Mouse (Mus musculus) hindbrain, postnatal 0 days (tissue): ENCODE data around the gene Ano6. TPM values are rescaled to one million over a fixed set of nuclear protein-coding genes. Genes with fewer than 3 reads are reported as not detected.

Experiments
- ATAC-seq: fragments of 200-750 bp; cut with Nextera tagmentation; 2 replicates; pipeline ENCODE4 v1.8.0; 2017; ENCODE audit warnings: mild to moderate bottlenecking, moderate TSS enrichment, moderate library complexity
- DNase-seq: peaks from one replicate; pipeline ENCODE4 v3.0.0-alpha.2; 2015; ENCODE audit warnings: low spot score
- H3K27ac ChIP-seq: fragments of 300-500 bp; sonication (generic); 2 replicates; pipeline ENCODE4 v1.5.1; 2014; ENCODE audit warnings: mild to moderate bottlenecking
- H3K27me3 ChIP-seq: fragments of 300-500 bp; sonication (generic); 2 replicates; pipeline ENCODE4 v1.6.1; 2014; ENCODE audit warnings: low read length, mixed read lengths; ENCODE audit not compliant: insufficient read depth
- H3K36me3 ChIP-seq: fragments of 300-500 bp; sonication (generic); 2 replicates; pipeline ENCODE4 v1.6.1; 2014; ENCODE audit warnings: low read length, mixed read lengths; ENCODE audit not compliant: insufficient read depth
- H3K4me1 ChIP-seq: fragments of 300-500 bp; sonication (generic); 2 replicates; pipeline ENCODE4 v1.6.1; 2014; ENCODE audit warnings: antibody characterized with exemption, low read length, mixed read lengths; ENCODE audit not compliant: insufficient read depth
- H3K4me2 ChIP-seq: fragments of 300-500 bp; sonication (generic); 2 replicates; pipeline ENCODE4 v1.6.1; 2014; ENCODE audit warnings: low read depth, mild to moderate bottlenecking, low read length, moderate library complexity, mixed read lengths
- H3K4me3 ChIP-seq: fragments of 300-500 bp; sonication (generic); 2 replicates; pipeline ENCODE4 v1.5.1; 2014; ENCODE audit warnings: low read length
- H3K9ac ChIP-seq: fragments of 300-500 bp; sonication (generic); replicated peaks from 2 replicates; pipeline ENCODE4 v1.6.1; 2014; ENCODE audit warnings: mild to moderate bottlenecking, low read length, moderate library complexity, mixed read lengths
- H3K9me3 ChIP-seq: fragments of 300-500 bp; sonication (generic); 2 replicates; pipeline ENCODE4 v1.6.1; 2016; ENCODE audit warnings: low read length, mixed read lengths
- CTCF ChIP-seq: IDR thresholded peaks from 2 replicates; pipeline ENCODE4 v1.5.1; 2016; ENCODE audit warnings: antibody characterized with exemption, control low read depth, low read depth
- WGBS: fragments of 180-500 bp; shearing (Covaris S2); extraction: QIAGEN DNeasy Blood & Tissue Kit; methylation state at CpG from one replicate; pipeline ENCODE4 v1.1.7; 2014; 5-methylcytosine and 5-hydroxymethylcytosine counted together
- polyA plus RNA-seq: library from polyadenylated mRNA; unstranded; fragments of >200 nt; fragmentation: Nextera tagmentation; extraction: Ambion mirVana; gene quantifications from 2 replicates; pipeline ENCODE4 v1.2.1, GENCODE M21; 2015
- total RNA-seq: library from RNA; depleted of rRNA; stranded (reverse); fragments of >200 nt; gene quantifications from 2 replicates; pipeline ENCODE4 v1.2.3, GENCODE M21; 2014

The Ano6 gene
- total and polyA plus RNA-seq, 2 experiments from 2014 or later = 19.2 to 34.3 TPM

GRCm38 (mm10) chr15:95943470-95943869 is 152.8 kb downstream of the Ano6 start:
- no peak overlapping the region for H3K4me2 ChIP-seq
- peaks cover 4% of the 10 kb centered on the region; the same call in 1 of the 2 replicates for H3K4me1 ChIP-seq
- no peaks in the 10 kb centered on the region for H3K9me3 ChIP-seq
- TF ChIP-seq CTCF = peak; percentile 53; the same call in 1 of the 2 replicates
- WGBS = 60% methylated on average over 4 of the region's 4 CpGs
- DNase-seq (no peak), ATAC-seq (no peak)
- no peaks in the 10 kb centered on the region; the same call in 1 of the 2 replicates for H3K36me3 ChIP-seq
- H3K27ac ChIP-seq = no peak overlapping the region
- no peaks in the 10 kb centered on the region for H3K27me3 ChIP-seq
- no peak overlapping the region for H3K4me3 ChIP-seq
- H3K9ac ChIP-seq = no peak overlapping the region

GRCm38 (mm10) chr15:95944299-95944698 is 153.7 kb downstream of the Ano6 start:
- Histone ChIP-seq H3K4me3 (no peak overlapping the region), H3K4me2 (no peak overlapping the region), H3K36me3 (no peaks in the 10 kb centered on the region; the same call in 1 of the 2 replicates), H3K27me3 (no peaks in the 10 kb centered on the region), H3K27ac (no peak overlapping the region), H3K4me1 (peaks cover 4% of the 10 kb centered on the region; the same call in 1 of the 2 replicates), H3K9me3 (no peaks in the 10 kb centered on the region), H3K9ac (no peak overlapping the region)
- WGBS = 77% methylated on average over 6 of the region's 6 CpGs
- no peak for TF ChIP-seq CTCF
- ATAC-seq (no peak), DNase-seq (no peak)

DNA sequence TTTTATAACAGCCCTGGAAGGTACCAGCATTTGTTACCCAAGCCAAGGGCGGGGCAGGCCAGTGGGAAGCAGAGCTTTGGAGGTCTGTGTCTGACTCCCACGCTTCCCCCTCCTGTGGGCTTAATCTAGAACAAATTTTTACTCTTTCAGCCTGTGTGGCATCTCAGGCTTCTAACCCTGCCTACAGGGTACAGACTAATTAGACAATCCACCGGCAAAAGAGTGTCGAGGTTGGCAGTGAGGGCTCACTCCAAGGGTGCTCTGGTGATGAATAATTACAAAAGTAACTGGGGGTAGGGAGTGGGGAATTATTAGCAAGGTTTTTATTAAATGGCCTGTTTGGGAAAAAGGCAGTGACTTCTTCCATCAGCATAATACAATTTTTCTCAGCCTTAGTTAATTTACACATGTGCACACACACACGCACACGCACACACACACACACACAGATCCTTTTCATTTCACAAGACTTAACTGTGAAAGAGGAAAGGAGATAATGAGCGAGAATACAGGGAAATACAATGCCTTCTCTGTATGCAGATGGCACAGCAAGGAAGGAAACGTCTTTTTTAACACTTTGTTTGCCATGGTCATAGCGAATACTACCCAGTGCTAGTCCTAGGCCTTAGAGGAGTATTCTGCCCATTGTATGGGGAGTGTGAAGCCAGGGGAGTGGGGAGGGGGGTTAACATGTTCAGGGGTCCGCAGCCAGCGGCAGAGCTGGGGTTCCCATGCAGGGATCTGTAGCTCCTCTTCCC is 155.5 kb downstream of the Ano6 start:
- Histone ChIP-seq H3K27ac (no peak overlapping the region), H3K27me3 (no peaks in the 10 kb centered on the region), H3K4me3 (no peak overlapping the region), H3K36me3 (no peaks in the 10 kb centered on the region; the same call in 1 of the 2 replicates), H3K4me2 (no peak overlapping the region), H3K9ac (no peak overlapping the region), H3K4me1 (peaks cover 4% of the 10 kb centered on the region; the same call in 1 of the 2 replicates), H3K9me3 (no peaks in the 10 kb centered on the region)
- TF ChIP-seq CTCF = no peak
- WGBS = 43% methylated on average over 11 of the region's 11 CpGs
- ATAC-seq (0 out of 2 replicates have a peak, but pooled peaks have one; percentile 61), DNase-seq (no peak)

DNA sequence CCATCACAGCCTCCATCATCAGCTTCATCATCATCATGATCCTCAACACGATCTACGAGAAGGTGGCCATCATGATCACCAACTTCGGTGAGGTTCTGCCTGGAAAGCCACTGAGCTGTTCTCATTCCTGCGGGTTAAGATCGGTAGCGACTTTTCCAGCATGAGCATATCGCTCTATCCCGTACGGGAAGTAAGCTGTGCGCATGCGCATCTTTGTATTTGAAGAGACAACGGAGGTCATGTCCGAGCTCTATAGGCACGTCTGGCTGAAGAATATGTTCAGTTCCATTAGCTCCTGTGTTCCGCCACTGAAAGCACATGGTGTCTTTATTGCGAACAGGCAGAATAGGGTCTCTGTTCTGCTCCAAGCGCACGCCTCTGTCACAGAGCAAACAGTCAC is 157.8 kb downstream of the Ano6 start:
- Histone ChIP-seq H3K27me3 (no peaks in the 10 kb centered on the region), H3K4me2 (no peak overlapping the region), H3K36me3 (no peaks in the 10 kb centered on the region; the same call in 1 of the 2 replicates), H3K27ac (no peak overlapping the region), H3K4me3 (no peak overlapping the region), H3K4me1 (peaks cover 4% of the 10 kb centered on the region; the same call in 1 of the 2 replicates), H3K9me3 (no peaks in the 10 kb centered on the region), H3K9ac (no peak overlapping the region)
- TF ChIP-seq CTCF = no peak
- ATAC-seq (no peak), DNase-seq (no peak)
- 92% methylated on average over 18 of the region's 18 CpGs for WGBS

GRCm38 (mm10) chr15:95949336-95949735 is 158.7 kb downstream of the Ano6 start:
- H3K27me3 ChIP-seq = no peaks in the 10 kb centered on the region
- H3K4me2 ChIP-seq = no peak overlapping the region
- H3K4me1 ChIP-seq = peaks cover 4% of the 10 kb centered on the region; the same call in 1 of the 2 replicates
- H3K4me3 ChIP-seq = no peak overlapping the region
- no peak overlapping the region for H3K27ac ChIP-seq
- WGBS = 85% methylated on average over 13 of the region's 13 CpGs
- H3K9me3 ChIP-seq = no peaks in the 10 kb centered on the region
- no peak for DNase-seq
- ATAC-seq = no peak
- H3K9ac ChIP-seq = no peak overlapping the region
- no peaks in the 10 kb centered on the region; the same call in 1 of the 2 replicates for H3K36me3 ChIP-seq
- TF ChIP-seq CTCF = no peak

DNA sequence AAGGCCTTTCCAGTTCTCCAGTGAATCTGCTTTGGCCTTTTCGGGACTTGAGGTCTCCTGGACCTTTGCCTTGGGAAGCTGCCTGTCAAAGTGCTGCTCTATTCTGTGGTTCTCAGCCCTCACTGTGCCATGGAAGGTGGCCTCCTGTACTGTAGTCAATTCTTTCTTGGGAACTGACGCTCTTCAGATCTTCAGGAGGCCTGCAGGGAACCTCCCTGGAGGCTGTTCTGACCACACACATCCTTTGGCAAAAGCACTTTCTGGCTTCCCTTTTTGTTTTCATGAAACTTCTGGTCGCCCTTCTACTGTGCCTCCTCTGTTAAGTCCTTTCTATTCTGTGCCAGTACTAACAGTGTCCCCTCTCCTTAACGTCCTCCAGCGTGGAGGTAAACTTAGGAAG is 160.9 kb downstream of the Ano6 start:
- peak overlapping the region; percentile 20; the same call in 1 of the 2 replicates for H3K27ac ChIP-seq
- no peaks in the 10 kb centered on the region for H3K9me3 ChIP-seq
- DNase-seq = no peak
- ATAC-seq = peak; percentile 21; the same call in 1 of the 2 replicates
- H3K4me2 ChIP-seq = no peak overlapping the region
- H3K9ac ChIP-seq = no peak overlapping the region
- WGBS = 27% methylated on average over 5 of the region's 5 CpGs
- no peaks in the 10 kb centered on the region for H3K27me3 ChIP-seq
- no peaks in the 10 kb centered on the region; the same call in none of the 2 replicates for H3K36me3 ChIP-seq
- H3K4me1 ChIP-seq = no peaks in the 10 kb centered on the region; the same call in 1 of the 2 replicates
- TF ChIP-seq CTCF = no peak
- no peak overlapping the region for H3K4me3 ChIP-seq

- H3K9me3 ChIP-seq = no peaks in the 10 kb centered on the region
- 95% methylated on average over 3 of the region's 3 CpGs for WGBS
- no peak overlapping the region for H3K9ac ChIP-seq
- H3K4me2 ChIP-seq = no peak overlapping the region
- ATAC-seq = no peak
- H3K4me1 ChIP-seq = no peaks in the 10 kb centered on the region; the same call in 1 of the 2 replicates
- H3K27me3 ChIP-seq = no peaks in the 10 kb centered on the region
- H3K36me3 ChIP-seq = no peaks in the 10 kb centered on the region; the same call in none of the 2 replicates
- H3K4me3 ChIP-seq = no peak overlapping the region
- H3K27ac ChIP-seq = no peak overlapping the region
- no peak for DNase-seq
- TF ChIP-seq CTCF = no peak
Observed at GRCm38 (mm10) chr15:95956692-95957091, 166.0 kb downstream of the Ano6 start.
